Mouse (Mus musculus) liver, embryonic 16.5 days (tissue): ENCODE results near the gene Gtf2h4. TPM values are rescaled to one million over a fixed set of nuclear protein-coding genes. Genes with fewer than 3 reads are reported as not detected.
A peak's percentile ranks its signal among the peaks of the same experiment; 100 is the strongest.

Experiments used
- ATAC-seq: fragments of 200-750 bp; cut with Nextera tagmentation; 2 replicates; pipeline ENCODE4 v1.8.0; 2017; ENCODE audit warnings: low read depth, mild to moderate bottlenecking, moderate number of reproducible peaks, moderate library complexity
- H3K27ac ChIP-seq: fragments of 300-500 bp; sonication (generic); 2 replicates; pipeline ENCODE4 v1.5.1; 2014; ENCODE audit warnings: mild to moderate bottlenecking, low read length
- H3K27me3 ChIP-seq: fragments of 300-500 bp; sonication (generic); 2 replicates; pipeline ENCODE4 v1.6.1; 2014; ENCODE audit warnings: low read depth, low read length, mixed read lengths; ENCODE audit not compliant: control insufficient read depth, insufficient read depth
- H3K36me3 ChIP-seq: fragments of 300-500 bp; sonication (generic); 2 replicates; pipeline ENCODE4 v1.6.1; 2014; ENCODE audit warnings: mild to moderate bottlenecking; ENCODE audit not compliant: control insufficient read depth, insufficient read depth
- H3K4me1 ChIP-seq: fragments of 300-500 bp; sonication (generic); 2 replicates; pipeline ENCODE4 v1.6.1; 2014; ENCODE audit warnings: low read depth, low read length, mixed read lengths; ENCODE audit not compliant: control insufficient read depth
- H3K4me2 ChIP-seq: fragments of 300-500 bp; sonication (generic); 2 replicates; pipeline ENCODE4 v1.6.1; 2014; ENCODE audit warnings: low read depth, low read length, mixed read lengths
- H3K4me3 ChIP-seq: fragments of 300-500 bp; sonication (generic); 2 replicates; pipeline ENCODE4 v1.5.1; 2014; ENCODE audit warnings: low read depth, mild to moderate bottlenecking, low read length
- H3K9ac ChIP-seq: fragments of 300-500 bp; sonication (generic); 2 replicates; pipeline ENCODE4 v1.6.1; 2014; ENCODE audit warnings: low read depth, low read length
- H3K9me3 ChIP-seq: fragments of 300-500 bp; sonication (generic); replicated peaks from 2 replicates; pipeline ENCODE4 v1.6.1; 2016; ENCODE audit warnings: low read length; ENCODE audit not compliant: control insufficient read depth
- WGBS: fragments of 180-500 bp; shearing (Covaris S2); extraction: QIAGEN DNeasy Blood & Tissue Kit; methylation state at CpG from one replicate; pipeline ENCODE4 v1.1.7; 2014; ENCODE audit not compliant: insufficient replicate concordance; 5-methylcytosine and 5-hydroxymethylcytosine counted together
- polyA plus RNA-seq: library from polyadenylated mRNA; unstranded; fragments of >200 nt; fragmentation: Nextera tagmentation; extraction: Ambion mirVana; gene quantifications from 2 replicates; pipeline ENCODE4 v1.2.1, GENCODE M21; 2015

The Gtf2h4 gene
- polyA plus RNA-seq, 1 experiment from 2014 or later = 21.6 TPM

DNA sequence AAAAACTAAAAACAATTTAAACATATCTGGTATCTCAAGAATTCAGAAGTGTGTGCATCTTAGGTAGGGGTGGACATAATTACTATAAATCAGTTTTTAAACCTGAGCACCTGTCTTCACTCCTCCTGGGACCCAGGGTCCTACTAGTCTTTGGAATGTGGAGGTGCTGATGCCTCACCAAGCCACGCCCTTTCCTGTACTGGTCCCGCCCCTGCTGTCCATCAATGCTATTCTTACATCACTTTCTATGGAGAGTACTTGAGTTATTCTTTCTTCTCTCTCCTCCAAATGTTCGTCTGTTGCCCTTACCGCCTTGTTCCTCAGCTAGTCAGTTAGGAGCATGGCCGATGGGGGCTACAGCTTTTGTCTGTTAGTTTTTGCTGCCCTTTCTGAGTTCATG is 37.2 kb downstream of the Gtf2h4 start:
- Histone ChIP-seq H3K4me3 (no peak overlapping the region), H3K36me3 (no peaks in the 10 kb centered on the region), H3K4me2 (no peak overlapping the region), H3K9me3 (no peaks in the 10 kb centered on the region), H3K27ac (no peak overlapping the region), H3K27me3 (no peaks in the 10 kb centered on the region; the same call in 1 of the 2 replicates), H3K4me1 (no peaks in the 10 kb centered on the region), H3K9ac (no peak overlapping the region)
- WGBS = 19% methylated on average over 5 of the region's 5 CpGs
- no peak for ATAC-seq

DNA sequence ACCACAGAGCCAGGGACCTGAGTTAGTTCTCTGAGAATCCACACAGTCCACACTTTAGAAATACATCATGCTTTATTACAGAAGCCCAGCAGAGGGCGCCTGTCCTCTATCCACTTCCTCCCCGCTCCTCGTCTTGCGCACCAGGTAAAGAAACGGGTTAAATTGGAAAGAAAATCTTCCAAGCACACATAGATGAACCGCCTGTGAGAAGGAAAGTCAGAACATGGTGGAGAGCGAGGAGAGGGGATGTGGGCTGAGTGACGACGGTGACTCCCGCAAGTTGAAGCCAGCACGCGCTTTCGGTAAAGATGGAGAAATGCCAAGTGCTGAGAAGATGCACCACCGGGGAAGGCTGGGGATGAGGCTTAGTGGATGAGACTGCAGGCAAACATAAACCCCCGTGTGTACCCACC is 37.8 kb downstream of the Gtf2h4 start:
- no peak for ATAC-seq
- no peaks in the 10 kb centered on the region for H3K4me1 ChIP-seq
- 3% methylated on average over 15 of the region's 15 CpGs for WGBS
- no peaks in the 10 kb centered on the region for H3K9me3 ChIP-seq
- no peak overlapping the region for H3K9ac ChIP-seq
- peak overlapping the region; percentile 54 for H3K4me2 ChIP-seq
- no peaks in the 10 kb centered on the region for H3K36me3 ChIP-seq
- peak overlapping the region; percentile 32 for H3K4me3 ChIP-seq
- H3K27ac ChIP-seq = no peak overlapping the region
- no peaks in the 10 kb centered on the region; the same call in 1 of the 2 replicates for H3K27me3 ChIP-seq

DNA sequence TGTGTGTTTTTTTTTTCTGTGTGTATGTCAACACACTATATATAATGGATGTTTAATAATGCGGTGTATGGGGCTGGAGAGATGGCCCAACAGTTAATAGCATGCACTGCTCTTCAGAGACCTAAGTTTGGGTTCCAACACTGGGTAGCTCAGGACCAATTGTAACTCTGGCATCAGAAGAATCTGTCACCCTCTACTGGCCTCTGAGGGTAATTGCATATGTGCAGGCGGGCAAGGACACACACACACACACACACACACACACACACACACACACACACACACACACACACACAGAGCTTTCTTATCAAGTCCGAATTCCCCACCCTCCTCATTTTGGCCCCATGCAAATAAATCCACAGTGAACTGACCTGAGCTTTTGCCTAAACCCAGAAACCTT is 38.3 kb downstream of the Gtf2h4 start:
- Histone ChIP-seq H3K27ac (no peak overlapping the region), H3K4me2 (no peak overlapping the region), H3K36me3 (no peaks in the 10 kb centered on the region), H3K9me3 (no peaks in the 10 kb centered on the region), H3K27me3 (no peaks in the 10 kb centered on the region; the same call in 1 of the 2 replicates), H3K4me1 (no peaks in the 10 kb centered on the region), H3K4me3 (no peak overlapping the region), H3K9ac (no peak overlapping the region)
- 50% methylated on average over 3 of the region's 3 CpGs for WGBS
- ATAC-seq = no peak

DNA sequence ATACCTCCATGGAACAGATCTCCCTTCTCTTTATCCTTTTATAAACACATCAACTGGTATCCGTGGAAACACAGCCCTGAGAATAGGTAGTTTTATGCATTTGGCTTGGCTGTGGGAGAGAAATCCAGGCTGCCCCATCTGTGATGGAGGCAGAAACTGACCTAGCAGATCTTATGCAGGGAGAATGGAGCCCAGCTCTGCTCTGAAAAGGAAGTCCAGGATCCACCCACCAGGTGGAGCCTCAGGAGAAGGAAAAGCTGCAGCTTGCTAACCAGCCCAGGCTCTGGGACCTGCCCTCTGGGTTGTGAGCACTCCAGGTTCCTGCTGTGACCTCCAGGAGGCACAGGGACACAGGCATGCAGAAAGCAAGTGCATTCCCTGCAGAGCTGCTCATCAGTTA is 39.5 kb downstream of the Gtf2h4 start:
- H3K36me3 ChIP-seq = no peaks in the 10 kb centered on the region
- 11% methylated on average over 1 of the region's 1 CpGs for WGBS
- H3K9me3 ChIP-seq = no peaks in the 10 kb centered on the region
- no peaks in the 10 kb centered on the region for H3K4me1 ChIP-seq
- no peak overlapping the region for H3K4me2 ChIP-seq
- H3K27me3 ChIP-seq = no peaks in the 10 kb centered on the region; the same call in 1 of the 2 replicates
- H3K9ac ChIP-seq = no peak overlapping the region
- no peak overlapping the region for H3K4me3 ChIP-seq
- no peak overlapping the region for H3K27ac ChIP-seq
- ATAC-seq = no peak

DNA sequence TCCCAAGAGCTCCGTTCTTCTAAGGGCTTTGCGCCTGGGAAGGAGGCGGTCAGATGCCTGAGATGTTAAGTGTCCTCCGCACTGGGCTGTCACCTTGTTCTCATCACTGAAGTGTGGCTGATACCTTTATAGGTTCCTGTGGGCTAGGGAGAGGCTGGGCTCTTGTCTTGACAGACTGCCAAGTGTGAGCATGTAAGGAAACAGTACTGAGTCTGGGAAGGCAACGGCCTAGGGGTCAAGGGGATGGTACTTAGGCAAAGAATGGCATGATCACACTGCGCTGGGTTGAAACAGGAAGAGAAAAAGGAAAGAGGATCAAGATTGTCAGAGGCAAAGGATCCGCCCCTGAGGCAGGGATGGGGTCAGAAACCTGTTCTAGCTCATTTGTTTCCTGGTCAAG is 47.0 kb downstream of the Gtf2h4 start, which contains the start of gene Gm9573:
TSS of gene Gm9573 (minus strand) at position 101 of the 400 bp plus-strand sequence.
- H3K27ac ChIP-seq = no peak within 1 kb of the TSS
- no peaks in the 10 kb centered on the region for H3K4me1 ChIP-seq
- no peaks in the 10 kb centered on the region for H3K9me3 ChIP-seq
- H3K9ac ChIP-seq = no peak within 1 kb of the TSS
- H3K36me3 ChIP-seq = no peaks in the 10 kb centered on the region
- WGBS = 68% methylated on average over 7 of the region's 7 CpGs
- ATAC-seq = no peak
- no peaks in the 10 kb centered on the region for H3K27me3 ChIP-seq
- no peak within 1 kb of the TSS for H3K4me3 ChIP-seq
- H3K4me2 ChIP-seq = no peak within 1 kb of the TSS

Other genes starting within 250 kb of the Gtf2h4 start
- 8.7 and 9.7 TPM in 2 replicates for gene H2-Q6, start 248.9 kb downstream of the Gtf2h4 start, polyA plus RNA-seq
- 16.0 and 16.6 TPM in 2 replicates for gene H2-Q7, start 234.6 kb downstream of the Gtf2h4 start, polyA plus RNA-seq
- gene H2-Q10, start 203.7 kb downstream of the Gtf2h4 start, polyA plus RNA-seq = 377 and 430 TPM in 2 replicates
- not detected in 2 replicates for gene Pou5f1, start 167.7 kb downstream of the Gtf2h4 start, polyA plus RNA-seq
- gene Tcf19, start 156.9 kb downstream of the Gtf2h4 start, polyA plus RNA-seq = 39.5 and 40.2 TPM in 2 replicates
- 7.5 and 8.2 TPM in 2 replicates for gene Cchcr1, start 156.6 kb downstream of the Gtf2h4 start, polyA plus RNA-seq
- gene Psors1c2, start 140.5 kb downstream of the Gtf2h4 start, polyA plus RNA-seq = 0.17 and 0.19 TPM in 2 replicates
- 0.02 TPM in 1 of 2 replicates, not detected in the other for gene Cdsn, start 121.6 kb downstream of the Gtf2h4 start, polyA plus RNA-seq
- not detected in 2 replicates for gene 2300002M23Rik, start 106.3 kb downstream of the Gtf2h4 start, polyA plus RNA-seq
- not detected in 2 replicates for gene Sfta2, start 72.2 kb downstream of the Gtf2h4 start, polyA plus RNA-seq
- gene Gm9573, start 47.1 kb downstream of the Gtf2h4 start, polyA plus RNA-seq = not detected in 2 replicates
- not detected in 2 replicates for gene Mucl3, start 30.0 kb downstream of the Gtf2h4 start, polyA plus RNA-seq
- 4.9 and 6.5 TPM in 2 replicates for gene Vars2, start 6.1 kb downstream of the Gtf2h4 start, polyA plus RNA-seq
- gene Ddr1, start 30.9 kb upstream of the Gtf2h4 start, polyA plus RNA-seq = 2.9 and 4.1 TPM in 2 replicates
- 15.8 and 19.4 TPM in 2 replicates for gene Ier3, start 147.9 kb upstream of the Gtf2h4 start, polyA plus RNA-seq
- 32.7 and 33.6 TPM in 2 replicates for gene Flot1, start 149.5 kb upstream of the Gtf2h4 start, polyA plus RNA-seq
- 328 and 345 TPM in 2 replicates for gene Tubb5, start 164.6 kb upstream of the Gtf2h4 start, polyA plus RNA-seq
- 10.0 and 10.3 TPM in 2 replicates for gene Mdc1, start 167.8 kb upstream of the Gtf2h4 start, polyA plus RNA-seq
- 20.7 and 21.1 TPM in 2 replicates for gene Nrm, start 187.6 kb upstream of the Gtf2h4 start, polyA plus RNA-seq
- gene Ppp1r18, start 191.9 kb upstream of the Gtf2h4 start, polyA plus RNA-seq = 10.5 and 14.2 TPM in 2 replicates
- gene Dhx16, start 206.1 kb upstream of the Gtf2h4 start, polyA plus RNA-seq = 29.1 and 29.8 TPM in 2 replicates
- 7.9 and 8.0 TPM in 2 replicates for gene 2310061I04Rik, start 223.7 kb upstream of the Gtf2h4 start, polyA plus RNA-seq
- gene Atat1, start 236.3 kb upstream of the Gtf2h4 start, polyA plus RNA-seq = 7.4 and 7.7 TPM in 2 replicates
- 56.3 and 60.9 TPM in 2 replicates for gene Mrps18b, start 242.7 kb upstream of the Gtf2h4 start, polyA plus RNA-seq
- gene Ppp1r10, start 242.7 kb upstream of the Gtf2h4 start, polyA plus RNA-seq = 22.2 and 24.7 TPM in 2 replicates